Comparison of ENCODE assay signal across 8 mouse cellular contexts in genomic region chr1:119525689-119526591, GRCm38 (mm10). TPM values are rescaled to one million over a fixed set of nuclear protein-coding genes. Genes with fewer than 3 reads are reported as not detected.
A peak's percentile ranks its signal among the peaks of the same experiment; 100 is the strongest.
DNase-seq lines count a peak whose midpoint lies in the region; ATAC-seq and TF ChIP-seq lines count a peak whose summit lies in the region.

Gene Tmem185b (plus strand): TSS chr1:119526160.

- intact Hi-C loops in heart, adult 2 months (cut with DNase I) = loop anchor here (2.0 to 5.0 kb wide), 2 partner anchors 19 to 34 kb away; no protein-coding TSS in a partner anchor

- no peaks in the 10 kb centered on the region for H3K4me1 ChIP-seq in embryonic facial prominence, embryonic 11.5 days (ENCODE audit: control insufficient read depth, insufficient read depth, low read length)
- peaks cover 2% of the 10 kb centered on the region; the same call in 1 of the 2 replicates for H3K4me1 ChIP-seq in heart, adult 2 months (ENCODE audit: control insufficient read depth, insufficient read depth, low read length)
- peaks cover 20% of the 10 kb centered on the region for H3K4me1 ChIP-seq in limb, embryonic 12.5 days (replicated peaks)
- peaks cover 24% of the 10 kb centered on the region for H3K4me1 ChIP-seq in midbrain, embryonic 14.5 days (ENCODE audit: control insufficient read depth, insufficient read depth, low read length)

- peaks cover 5% of the 10 kb centered on the region for H3K36me3 ChIP-seq in embryonic facial prominence, embryonic 11.5 days (replicated peaks; ENCODE audit: control insufficient read depth, insufficient read depth, low read depth, low read length)
- no peaks in the 10 kb centered on the region for H3K36me3 ChIP-seq in heart, adult 2 months (ENCODE audit: control insufficient read depth, insufficient read depth, low read length)
- H3K36me3 ChIP-seq in limb, embryonic 12.5 days = peaks cover 32% of the 10 kb centered on the region
- H3K36me3 ChIP-seq in midbrain, embryonic 14.5 days (ENCODE audit: control insufficient read depth, insufficient read depth, low read length) = peaks cover 18% of the 10 kb centered on the region

- H3K27ac ChIP-seq in embryonic facial prominence, embryonic 11.5 days (replicated peaks; ENCODE audit: low read depth, low read length) = peak within 1 kb of the TSS; percentile 29
- H3K27ac ChIP-seq in heart, adult 2 months = peak within 1 kb of the TSS; percentile 98
- H3K27ac ChIP-seq in limb, embryonic 12.5 days = peak within 1 kb of the TSS; percentile 81
- H3K27ac ChIP-seq in midbrain, embryonic 14.5 days (replicated peaks; ENCODE audit: low read depth, low read length) = peak within 1 kb of the TSS; percentile 85

- no peaks in the 10 kb centered on the region for H3K27me3 ChIP-seq in embryonic facial prominence, embryonic 11.5 days (ENCODE audit: control insufficient read depth, insufficient read depth, low read length)
- no peaks in the 10 kb centered on the region for H3K27me3 ChIP-seq in heart, adult 2 months (ENCODE audit: control insufficient read depth, insufficient read depth, low read length)
- no peaks in the 10 kb centered on the region for H3K27me3 ChIP-seq in limb, embryonic 12.5 days
- no peaks in the 10 kb centered on the region for H3K27me3 ChIP-seq in midbrain, embryonic 14.5 days (ENCODE audit: control insufficient read depth, insufficient read depth, low read length)

- no peak for TF ChIP-seq EP300 in heart, adult 2 months (IDR thresholded peaks at IDR 0.05; ENCODE audit: insufficient read depth, low read depth, low read length)

- peak; percentile 97 for ATAC-seq in embryonic facial prominence, embryonic 11.5 days (replicated peaks; ENCODE audit: insufficient number of reproducible peaks, low FRiP score, low TSS enrichment, low read depth)
- ATAC-seq in limb, embryonic 12.5 days (ENCODE audit: insufficient number of reproducible peaks, insufficient read depth, low FRiP score, low TSS enrichment, low read depth) = peak; percentile 95
- ATAC-seq in midbrain, embryonic 14.5 days (ENCODE audit: low FRiP score, low TSS enrichment) = peak; percentile 96

- no peak for TF ChIP-seq CTCF in heart, adult 2 months (IDR thresholded peaks at IDR 0.05)

- peak within 1 kb of the TSS; percentile 81 for H3K4me2 ChIP-seq in embryonic facial prominence, embryonic 11.5 days (ENCODE audit: low read depth, low read length)
- peak within 1 kb of the TSS; percentile 87 for H3K4me2 ChIP-seq in limb, embryonic 12.5 days
- H3K4me2 ChIP-seq in midbrain, embryonic 14.5 days (ENCODE audit: low read length) = peak within 1 kb of the TSS; percentile 86

- peak within 1 kb of the TSS; percentile 51 for H3K4me3 ChIP-seq in embryonic facial prominence, embryonic 11.5 days (ENCODE audit: low read depth, low read length)
- peak within 1 kb of the TSS; percentile 88 for H3K4me3 ChIP-seq in heart, adult 2 months
- H3K4me3 ChIP-seq in limb, embryonic 12.5 days (replicated peaks) = peak within 1 kb of the TSS; percentile 60
- peak within 1 kb of the TSS; percentile 66 for H3K4me3 ChIP-seq in midbrain, embryonic 14.5 days (replicated peaks; ENCODE audit: low read depth, low read length)

- 1% methylated on average over 63 of the region's 82 CpGs for WGBS in embryonic facial prominence, embryonic 11.5 days
- 1% methylated on average over 82 of the region's 82 CpGs for WGBS in heart, adult 2 months
- 1% methylated on average over 78 of the region's 82 CpGs for WGBS in limb, embryonic 12.5 days
- WGBS in midbrain, embryonic 14.5 days = 2% methylated on average over 76 of the region's 82 CpGs

- H3K9ac ChIP-seq in embryonic facial prominence, embryonic 11.5 days (replicated peaks; ENCODE audit: low read length) = peak within 1 kb of the TSS; percentile 74
- H3K9ac ChIP-seq in heart, adult 2 months (ENCODE audit: low read depth, low read length) = peak within 1 kb of the TSS; percentile 95
- peak within 1 kb of the TSS; percentile 77 for H3K9ac ChIP-seq in limb, embryonic 12.5 days (replicated peaks)
- H3K9ac ChIP-seq in midbrain, embryonic 14.5 days (replicated peaks; ENCODE audit: low read length) = peak within 1 kb of the TSS; percentile 79

- TF ChIP-seq POLR2A in heart, adult 2 months (IDR thresholded peaks at IDR 0.05; ENCODE audit: insufficient read depth, low read depth, low read length) = peak; percentile 87

- H3K9me3 ChIP-seq in embryonic facial prominence, embryonic 11.5 days (replicated peaks; ENCODE audit: control insufficient read depth, low read length) = no peaks in the 10 kb centered on the region
- H3K9me3 ChIP-seq in limb, embryonic 12.5 days = peaks cover 22% of the 10 kb centered on the region; the same call in 1 of the 2 replicates
- H3K9me3 ChIP-seq in midbrain, embryonic 14.5 days (ENCODE audit: control insufficient read depth, low read length) = no peaks in the 10 kb centered on the region

- H3K79me2 ChIP-seq in heart, adult 2 months (replicated peaks; ENCODE audit: control insufficient read depth, insufficient read depth, low read length) = 0 out of 2 replicates have a peak, but pooled peaks cover 2% of the 10 kb centered on the region

- peak; percentile 83 for DNase-seq in 3134 (ENCODE audit: extremely low read depth, insufficient read length, low spot score)
- DNase-seq in adrenal gland, postnatal 14 days = peak; percentile 97
- DNase-seq in embryonic facial prominence, embryonic 11.5 days (ENCODE audit: low spot score) = peak; percentile 90
- peak; percentile 94 to 96 for DNase-seq in heart, adult 2 months
- DNase-seq in kidney, adult 8-10 months = peak; percentile 91 to 93
- peak; percentile 92 for DNase-seq in midbrain, embryonic 14.5 days
- peak; percentile 70 for DNase-seq in spleen, adult 12 weeks (ENCODE audit: low spot score)

RNA-seq across cellular contexts. Expression of gene Tmem185b, which starts in this region (rescaled TPM):
- total RNA-seq in adrenal gland, postnatal 14 days (2021) = 19.6 and 20.8 TPM in 2 replicates
- 25.6 and 25.7 TPM in 2 replicates for polyA plus RNA-seq in embryonic facial prominence, embryonic 11.5 days (2014; fragmentation: Nextera tagmentation; extraction: Ambion mirVana)
- total RNA-seq in heart, adult 2 months (2021) = 10 to 100 TPM; 14.8 to 15.8 TPM
- polyA plus RNA-seq in heart, adult 2 months (2012; rRNA removed) = 14.2 and 15.1 TPM in 2 replicates
- polyA plus RNA-seq in limb, embryonic 12.5 days (2016; fragmentation: Nextera tagmentation; extraction: Ambion mirVana) = 23.2 and 24.7 TPM in 2 replicates
- 15.7 and 19.8 TPM in 2 replicates for polyA plus RNA-seq in midbrain, embryonic 14.5 days (2014; fragmentation: Nextera tagmentation; extraction: Ambion mirVana)

Comparison
In these comparisons a context has a peak if more than half of its experiments do, and no peak if none do; other contexts are left out.
1. Peak in every context shown above with its lines: DNase-seq, ATAC-seq, H3K4me3 ChIP-seq and H3K27ac ChIP-seq.
2. H3K27ac ChIP-seq: peak in every context shown above with its lines; median percentile 98 in heart, adult 2 months; 85 in midbrain, embryonic 14.5 days; 81 in limb, embryonic 12.5 days; 29 in embryonic facial prominence, embryonic 11.5 days.